Mouse (Mus musculus): ENCODE measurements at regions not wholly inside any gene's neighbourhood (a gene's known extent, or its start where the extent isn't known, plus 50 kb on each side); places are given as distances from the start of the nearest gene placed in this dataset.

- no peak for DNase-seq
Measured at GRCm38 (mm10) chr3:137795754-137796315, 68.5 kb upstream of the H2afz start.

- DNase-seq = no peak
Measured at GRCm38 (mm10) chr3:137798769-137799168, 65.5 kb upstream of the H2afz start.

GRCm38 (mm10) chr3:137801402-137802020 lies 62.8 kb upstream of the H2afz start:
- no peak for DNase-seq

GRCm38 (mm10) chr3:137807423-137807822 lies 56.9 kb upstream of the H2afz start:
- DNase-seq = no peak

- no peak for DNase-seq
Measured at GRCm38 (mm10) chr3:137807913-137808684, 56.2 kb upstream of the H2afz start.

- no peak for DNase-seq
Measured at GRCm38 (mm10) chr3:137810123-137810522, 54.2 kb upstream of the H2afz start.

Measured in thymus, postnatal 14 days (tissue).